Mouse (Mus musculus) brain, adult 2 months (tissue): ENCODE measurements at regions not wholly inside any gene's neighbourhood (a gene's known extent, or its start where the extent isn't known, plus 50 kb on each side); places are given as distances from the start of the nearest gene placed in this dataset.
A peak's percentile ranks its signal among the peaks of the same experiment; 100 is the strongest.

Experiments used
- DNase-seq: peaks from one replicate; pipeline ENCODE4 v3.0.0; 2011; ENCODE audit warnings: low read depth, low spot score

GRCm38 (mm10) chr3:144327235-144327760, 122.3 kb upstream of the Lmo4 start:
- no peak for DNase-seq

GRCm38 (mm10) chr3:144324974-144325373, 120.0 kb upstream of the Lmo4 start:
- DNase-seq: no peak

GRCm38 (mm10) chr3:144323524-144323923, 118.5 kb upstream of the Lmo4 start:
- peak; percentile 33 for DNase-seq

GRCm38 (mm10) chr3:144319468-144320205, 114.6 kb upstream of the Lmo4 start:
- DNase-seq: peak; percentile 52

- peak; percentile 69 for DNase-seq
Observed at GRCm38 (mm10) chr3:144318761-144319467, 113.9 kb upstream of the Lmo4 start.

GRCm38 (mm10) chr3:144310748-144311147, 105.7 kb upstream of the Lmo4 start:
- no peak for DNase-seq

- DNase-seq: no peak
Observed at GRCm38 (mm10) chr3:144308616-144309015, 103.6 kb upstream of the Lmo4 start.

- DNase-seq: no peak
Observed at GRCm38 (mm10) chr3:144307557-144307956, 102.5 kb upstream of the Lmo4 start.

- DNase-seq: no peak
Observed at GRCm38 (mm10) chr3:144305456-144305855, 100.4 kb upstream of the Lmo4 start.

- DNase-seq: no peak
Observed at GRCm38 (mm10) chr3:144304924-144305323, 99.9 kb upstream of the Lmo4 start.

GRCm38 (mm10) chr3:144302626-144303025, 97.6 kb upstream of the Lmo4 start:
- DNase-seq: no peak

GRCm38 (mm10) chr3:144301068-144301467, 96.0 kb upstream of the Lmo4 start:
- no peak for DNase-seq

- DNase-seq: no peak
Observed at GRCm38 (mm10) chr3:144299239-144299638, 94.2 kb upstream of the Lmo4 start.

GRCm38 (mm10) chr3:144289489-144289888, 84.5 kb upstream of the Lmo4 start:
- no peak for DNase-seq

GRCm38 (mm10) chr3:144286100-144286499, 81.1 kb upstream of the Lmo4 start:
- no peak for DNase-seq

GRCm38 (mm10) chr3:144284326-144284725, 79.3 kb upstream of the Lmo4 start:
- DNase-seq: no peak

- DNase-seq: no peak
Observed at GRCm38 (mm10) chr3:144273115-144273514, 68.1 kb upstream of the Lmo4 start.

GRCm38 (mm10) chr3:144270206-144270605, 65.2 kb upstream of the Lmo4 start:
- DNase-seq: peak; percentile 75

- no peak for DNase-seq
Observed at GRCm38 (mm10) chr3:144264554-144264953, 59.5 kb upstream of the Lmo4 start.

- no peak for DNase-seq
Observed at GRCm38 (mm10) chr3:144260886-144261285, 55.9 kb upstream of the Lmo4 start.

GRCm38 (mm10) chr3:144257714-144258517, 52.9 kb upstream of the Lmo4 start:
- no peak for DNase-seq

GRCm38 (mm10) chr3:144257196-144257595, 52.2 kb upstream of the Lmo4 start:
- DNase-seq: no peak
